Mouse (Mus musculus) G1E (cell line): ENCODE results near the gene Vsx2.

Experiments
- CTCF ChIP-seq: IDR thresholded peaks from 2 replicates; pipeline ENCODE4 v1.5.1; 2012; ENCODE audit warnings: low read depth, low read length, inconsistent platforms, mixed read lengths
- POLR2AphosphoS5 ChIP-seq: IDR thresholded peaks from 2 replicates; pipeline ENCODE4 v1.6.1; 2012; ENCODE audit warnings: low read depth, low read length, inconsistent platforms; ENCODE audit not compliant: insufficient replicate concordance

DNA sequence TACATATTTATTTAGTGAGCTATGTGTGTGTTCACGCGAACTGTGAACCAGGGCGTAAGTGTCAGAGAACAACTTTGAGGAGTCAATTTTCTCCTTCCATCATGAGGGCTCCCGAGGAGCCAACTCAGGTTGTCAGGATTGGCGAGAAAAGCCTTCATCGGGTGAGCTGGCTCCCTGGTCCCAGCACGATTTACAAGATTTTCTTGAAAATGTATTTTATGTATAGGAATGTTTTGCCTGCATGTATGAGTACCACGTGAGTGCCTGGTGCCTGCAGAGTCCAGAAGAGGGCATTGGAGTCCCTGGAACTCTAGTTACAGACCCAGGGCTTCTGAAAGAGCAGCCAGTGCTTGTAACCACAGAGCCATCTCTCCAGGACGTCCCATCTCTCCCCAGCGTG lies 48.1 kb downstream of the Vsx2 start:
- TF ChIP-seq CTCF (no peak), POLR2AphosphoS5 (no peak)
